Mouse (Mus musculus): Measurements from ENCODE around the gene Dppa2. TPM values are rescaled to one million over a fixed set of nuclear protein-coding genes. Genes with fewer than 3 reads are reported as not detected.

Gene Dppa2
- total and polyA plus RNA-seq, 2 experiments from 2014 or later, result 0.26 TPM; not detected in 1

- TF ChIP-seq CTCF (IDR thresholded peaks at IDR 0.05; ENCODE audit: low read depth), result no peak
- Histone ChIP-seq H3K9me3 (ENCODE audit: low read length) (no peaks in the 10 kb centered on the region), H3K4me2 (ENCODE audit: low read depth, low read length) (no peak overlapping the region), H3K27me3 (ENCODE audit: insufficient read depth, low read length) (no peaks in the 10 kb centered on the region), H3K9ac (replicated peaks; ENCODE audit: low read length) (no peak overlapping the region), H3K4me1 (ENCODE audit: insufficient read depth, low read length) (no peaks in the 10 kb centered on the region), H3K4me3 (ENCODE audit: low read length) (no peak overlapping the region), H3K36me3 (ENCODE audit: insufficient read depth, low read length) (no peaks in the 10 kb centered on the region), H3K27ac (no peak overlapping the region)
- DNase-seq (ENCODE audit: low spot score) (no peak), ATAC-seq (no peak)
- 70% methylated on average over 3 of the region's 3 CpGs for WGBS
Observed at GRCm38 (mm10) chr16:48331822-48332221, 28.1 kb downstream of the Dppa2 start.

GRCm38 (mm10) chr16:48335326-48335725 is 31.6 kb downstream of the Dppa2 start:
- 94% methylated on average over 4 of the region's 4 CpGs for WGBS
- no peaks in the 10 kb centered on the region for H3K27me3 ChIP-seq (ENCODE audit: insufficient read depth, low read length)
- no peak for TF ChIP-seq CTCF (IDR thresholded peaks at IDR 0.05; ENCODE audit: low read depth)
- no peaks in the 10 kb centered on the region for H3K4me1 ChIP-seq (ENCODE audit: insufficient read depth, low read length)
- no peak overlapping the region for H3K4me3 ChIP-seq (ENCODE audit: low read length)
- H3K9me3 ChIP-seq (ENCODE audit: low read length), result no peaks in the 10 kb centered on the region
- H3K9ac ChIP-seq (replicated peaks; ENCODE audit: low read length), result no peak overlapping the region
- H3K27ac ChIP-seq, result no peak overlapping the region
- ATAC-seq, result no peak
- H3K4me2 ChIP-seq (ENCODE audit: low read depth, low read length), result no peak overlapping the region
- no peak for DNase-seq (ENCODE audit: low spot score)
- no peaks in the 10 kb centered on the region for H3K36me3 ChIP-seq (ENCODE audit: insufficient read depth, low read length)

GRCm38 (mm10) chr16:48344193-48344592 is 40.5 kb downstream of the Dppa2 start:
- Histone ChIP-seq H3K36me3 (ENCODE audit: insufficient read depth, low read length) (no peaks in the 10 kb centered on the region), H3K27me3 (ENCODE audit: insufficient read depth, low read length) (no peaks in the 10 kb centered on the region), H3K9ac (replicated peaks; ENCODE audit: low read length) (no peak overlapping the region), H3K4me3 (ENCODE audit: low read length) (no peak overlapping the region), H3K4me1 (ENCODE audit: insufficient read depth, low read length) (no peaks in the 10 kb centered on the region), H3K9me3 (ENCODE audit: low read length) (no peaks in the 10 kb centered on the region), H3K27ac (no peak overlapping the region), H3K4me2 (ENCODE audit: low read depth, low read length) (no peak overlapping the region)
- no peak for TF ChIP-seq CTCF (IDR thresholded peaks at IDR 0.05; ENCODE audit: low read depth)
- 85% methylated on average over 2 of the region's 2 CpGs for WGBS
- DNase-seq (ENCODE audit: low spot score) (no peak), ATAC-seq (no peak)

GRCm38 (mm10) chr16:48347246-48347645 is 43.5 kb downstream of the Dppa2 start:
- DNase-seq (ENCODE audit: low spot score), result no peak
- Histone ChIP-seq H3K9me3 (ENCODE audit: low read length) (no peaks in the 10 kb centered on the region), H3K4me3 (ENCODE audit: low read length) (no peak overlapping the region), H3K4me2 (ENCODE audit: low read depth, low read length) (no peak overlapping the region), H3K4me1 (ENCODE audit: insufficient read depth, low read length) (no peaks in the 10 kb centered on the region), H3K36me3 (ENCODE audit: insufficient read depth, low read length) (no peaks in the 10 kb centered on the region), H3K27ac (no peak overlapping the region), H3K9ac (replicated peaks; ENCODE audit: low read length) (no peak overlapping the region), H3K27me3 (ENCODE audit: insufficient read depth, low read length) (no peaks in the 10 kb centered on the region)
- WGBS, result 71% methylated on average over 1 of the region's 1 CpGs
- no peak for TF ChIP-seq CTCF (IDR thresholded peaks at IDR 0.05; ENCODE audit: low read depth)
- no peak for ATAC-seq

- DNase-seq (ENCODE audit: low spot score), result no peak
- no peaks in the 10 kb centered on the region for H3K4me1 ChIP-seq (ENCODE audit: insufficient read depth, low read length)
- no peak overlapping the region for H3K27ac ChIP-seq
- H3K9me3 ChIP-seq (ENCODE audit: low read length), result no peaks in the 10 kb centered on the region
- TF ChIP-seq CTCF (IDR thresholded peaks at IDR 0.05; ENCODE audit: low read depth), result no peak
- no peaks in the 10 kb centered on the region for H3K36me3 ChIP-seq (ENCODE audit: insufficient read depth, low read length)
- H3K9ac ChIP-seq (replicated peaks; ENCODE audit: low read length), result no peak overlapping the region
- H3K4me3 ChIP-seq (ENCODE audit: low read length), result no peak overlapping the region
- WGBS, result 85% methylated on average over 5 of the region's 5 CpGs
- ATAC-seq, result no peak
- no peaks in the 10 kb centered on the region for H3K27me3 ChIP-seq (ENCODE audit: insufficient read depth, low read length)
- H3K4me2 ChIP-seq (ENCODE audit: low read depth, low read length), result no peak overlapping the region
Observed at GRCm38 (mm10) chr16:48355716-48356115, 52.0 kb downstream of the Dppa2 start.

- no peaks in the 10 kb centered on the region for H3K36me3 ChIP-seq (ENCODE audit: insufficient read depth, low read length)
- DNase-seq (ENCODE audit: low spot score) (no peak), ATAC-seq (no peak)
Observed at GRCm38 (mm10) chr16:48356417-48356816, 52.7 kb downstream of the Dppa2 start.

GRCm38 (mm10) chr16:48360887-48361286 is 57.2 kb downstream of the Dppa2 start:
- ATAC-seq, result peak; percentile 89
- no peak for TF ChIP-seq CTCF (IDR thresholded peaks at IDR 0.05; ENCODE audit: low read depth)
- WGBS, result 62% methylated on average over 12 of the region's 12 CpGs
- DNase-seq (ENCODE audit: low spot score), result peak; percentile 64
- Histone ChIP-seq H3K4me3 (ENCODE audit: low read length) (no peak overlapping the region), H3K9me3 (ENCODE audit: low read length) (no peaks in the 10 kb centered on the region), H3K27ac (no peak overlapping the region), H3K4me1 (ENCODE audit: insufficient read depth, low read length) (no peaks in the 10 kb centered on the region), H3K9ac (replicated peaks; ENCODE audit: low read length) (no peak overlapping the region), H3K36me3 (ENCODE audit: insufficient read depth, low read length) (no peaks in the 10 kb centered on the region), H3K4me2 (ENCODE audit: low read depth, low read length) (no peak overlapping the region), H3K27me3 (ENCODE audit: insufficient read depth, low read length) (no peaks in the 10 kb centered on the region)

More at GRCm38 (mm10) chr16:48356417-48356816, 52.7 kb downstream of the Dppa2 start:
- 91% methylated on average over 1 of the region's 1 CpGs for WGBS
- no peak for TF ChIP-seq CTCF (IDR thresholded peaks at IDR 0.05; ENCODE audit: low read depth)
- H3K27me3 ChIP-seq (ENCODE audit: insufficient read depth, low read length), result no peaks in the 10 kb centered on the region
- no peak overlapping the region for H3K27ac ChIP-seq
- no peaks in the 10 kb centered on the region for H3K4me1 ChIP-seq (ENCODE audit: insufficient read depth, low read length)
- H3K9ac ChIP-seq (replicated peaks; ENCODE audit: low read length), result no peak overlapping the region
- no peak overlapping the region for H3K4me2 ChIP-seq (ENCODE audit: low read depth, low read length)
- no peaks in the 10 kb centered on the region for H3K9me3 ChIP-seq (ENCODE audit: low read length)
- no peak overlapping the region for H3K4me3 ChIP-seq (ENCODE audit: low read length)
